Mouse (Mus musculus): ENCODE results near the gene Dlx6.

GRCm38 (mm10) chr6:6854176-6854575 is 9.0 kb upstream of the Dlx6 start:
- no peak for TF ChIP-seq POLR2A (IDR thresholded peaks at IDR 0.05; ENCODE audit: extremely low read depth, insufficient read depth, low read length)
- TF ChIP-seq CTCF (IDR thresholded peaks at IDR 0.05; ENCODE audit: extremely low read depth, insufficient read depth, low read length) = no peak
